Mouse (Mus musculus) intestine, embryonic 15.5 days (tissue): ENCODE measurements around the gene Morc2a. TPM values are rescaled to one million over a fixed set of nuclear protein-coding genes. Genes with fewer than 3 reads are reported as not detected.

Experiments used
- ATAC-seq: fragments of 200-750 bp; cut with Nextera tagmentation; 2 replicates; pipeline ENCODE4 v1.8.0; 2017; ENCODE audit warnings: moderate TSS enrichment, moderate library complexity
- H3K27ac ChIP-seq: fragments of 300-500 bp; sonication (generic); 2 replicates; pipeline ENCODE4 v1.5.1; 2015; ENCODE audit warnings: mild to moderate bottlenecking, inconsistent platforms
- H3K27me3 ChIP-seq: fragments of 300-500 bp; sonication (generic); replicated peaks from 2 replicates; pipeline ENCODE4 v1.6.1; 2015; ENCODE audit warnings: inconsistent platforms
- H3K36me3 ChIP-seq: fragments of 300-500 bp; sonication (generic); 2 replicates; pipeline ENCODE4 v1.6.1; 2015; ENCODE audit warnings: inconsistent platforms
- H3K4me1 ChIP-seq: fragments of 300-500 bp; sonication (generic); replicated peaks from 2 replicates; pipeline ENCODE4 v1.6.1; 2015; ENCODE audit warnings: inconsistent platforms
- H3K4me2 ChIP-seq: fragments of 300-500 bp; sonication (generic); replicated peaks from 2 replicates; pipeline ENCODE4 v1.6.1; 2015; ENCODE audit warnings: mild to moderate bottlenecking, inconsistent platforms
- H3K4me3 ChIP-seq: fragments of 300-500 bp; sonication (generic); replicated peaks from 2 replicates; pipeline ENCODE4 v1.5.1; 2015; ENCODE audit warnings: inconsistent platforms
- H3K9ac ChIP-seq: fragments of 300-500 bp; sonication (generic); 2 replicates; pipeline ENCODE4 v1.6.1; 2015; ENCODE audit warnings: inconsistent platforms
- H3K9me3 ChIP-seq: fragments of 300-500 bp; sonication (generic); 2 replicates; pipeline ENCODE4 v1.6.1; 2016; ENCODE audit warnings: inconsistent platforms
- WGBS: fragments of 180-500 bp; shearing (Covaris S2); methylation state at CpG from one replicate; pipeline ENCODE4 v1.1.7; 2015; 5-methylcytosine and 5-hydroxymethylcytosine counted together
- polyA plus RNA-seq: library from polyadenylated mRNA; unstranded; fragments of >200 nt; fragmentation: Nextera tagmentation; extraction: Ambion mirVana; gene quantifications from 2 replicates; pipeline ENCODE4 v1.2.1, GENCODE M21; 2015

Gene Morc2a
- polyA plus RNA-seq, 1 experiment from 2014 or later, result 20.9 TPM

DNA sequence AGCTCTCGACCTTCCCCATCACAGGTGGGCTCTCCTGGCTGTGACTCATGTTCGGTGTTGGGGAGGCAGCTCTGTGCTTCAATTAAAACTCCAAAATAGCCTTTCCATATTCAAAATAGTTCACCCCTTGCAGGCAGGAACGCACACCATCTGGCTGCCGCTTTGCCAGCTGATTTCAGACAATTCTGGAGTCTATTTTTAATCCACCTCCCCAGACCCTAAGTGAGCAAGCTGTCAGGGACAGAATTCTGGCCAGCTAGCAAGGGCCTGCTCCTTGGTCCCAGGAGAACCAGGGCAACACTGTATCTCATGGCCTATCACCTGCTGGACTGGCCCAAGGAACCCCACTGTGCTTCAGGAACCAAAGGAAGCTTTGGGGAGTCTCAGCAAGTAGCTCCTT is 74.9 kb downstream of the Morc2a start:
- WGBS, result 70% methylated on average over 4 of the region's 4 CpGs
- no peak for ATAC-seq

DNA sequence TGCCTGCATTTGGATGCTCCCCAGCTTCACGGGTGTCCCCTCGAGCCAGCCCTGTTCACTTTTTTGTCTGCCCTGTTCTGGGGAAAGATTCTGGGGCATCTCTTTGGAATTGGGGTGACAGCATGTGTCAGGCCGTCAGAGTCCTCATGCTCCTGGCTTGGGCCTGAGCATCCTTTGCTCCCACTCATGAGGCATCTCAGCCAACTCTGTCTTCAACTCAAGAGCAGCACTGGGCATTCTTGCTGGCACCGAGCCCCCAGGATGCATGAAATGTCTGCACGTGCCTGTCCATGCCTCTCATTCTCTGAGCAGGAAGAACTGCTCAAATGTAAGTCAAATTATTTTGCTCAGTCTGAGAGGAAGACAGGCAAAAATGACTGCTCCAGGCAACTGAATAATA is 75.7 kb downstream of the Morc2a start:
- no peak overlapping the region for H3K27ac ChIP-seq
- ATAC-seq, result no peak
- H3K27me3 ChIP-seq, result no peaks in the 10 kb centered on the region
- 69% methylated on average over 5 of the region's 5 CpGs for WGBS
- no peaks in the 10 kb centered on the region for H3K4me1 ChIP-seq
- H3K9me3 ChIP-seq, result no peaks in the 10 kb centered on the region
- no peak overlapping the region for H3K9ac ChIP-seq
- no peak overlapping the region for H3K4me2 ChIP-seq
- H3K36me3 ChIP-seq, result no peaks in the 10 kb centered on the region
- H3K4me3 ChIP-seq, result no peak overlapping the region

More for the DNA sequence above, 74.9 kb downstream of the Morc2a start:
- H3K9me3 ChIP-seq, result no peaks in the 10 kb centered on the region
- no peak overlapping the region for H3K4me3 ChIP-seq
- no peak overlapping the region for H3K27ac ChIP-seq
- no peaks in the 10 kb centered on the region for H3K36me3 ChIP-seq
- H3K9ac ChIP-seq, result no peak overlapping the region
- no peaks in the 10 kb centered on the region for H3K4me1 ChIP-seq
- no peak overlapping the region for H3K4me2 ChIP-seq
- no peaks in the 10 kb centered on the region for H3K27me3 ChIP-seq

DNA sequence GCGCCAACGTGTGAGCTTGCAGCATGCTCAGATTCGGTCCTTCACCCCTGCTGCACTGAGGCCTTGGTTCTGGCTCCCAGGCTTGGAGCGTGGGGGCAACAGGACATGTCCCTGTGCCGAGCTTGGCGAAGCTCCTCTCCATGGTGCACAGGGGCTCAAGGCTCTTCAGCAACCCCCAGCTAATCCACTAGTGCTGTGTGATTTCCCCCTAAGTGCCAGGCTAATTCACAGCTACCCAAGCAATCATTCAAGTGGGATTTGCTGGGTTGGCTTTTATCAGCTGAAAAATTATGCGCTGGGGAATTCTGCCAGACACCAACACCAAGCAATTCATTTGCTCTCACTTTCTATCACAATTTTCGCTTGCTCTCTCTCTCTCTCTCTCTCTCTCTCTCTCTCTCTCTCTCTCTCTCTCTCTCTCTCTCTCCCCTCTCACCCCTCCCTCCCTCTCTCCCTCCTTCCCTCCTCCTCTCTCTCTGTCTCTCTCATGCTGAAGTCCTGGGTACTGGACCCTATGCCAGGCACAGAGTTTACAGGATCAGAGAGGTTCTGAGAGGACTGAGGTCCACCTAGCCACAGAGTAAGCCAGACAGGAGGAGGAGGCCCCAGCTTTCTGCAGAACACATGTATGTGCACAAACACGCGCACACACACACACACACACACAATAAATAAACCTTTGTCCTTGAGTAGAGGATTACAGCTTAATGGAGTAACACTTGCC is 76.5 kb downstream of the Morc2a start:
- H3K4me2 ChIP-seq, result no peak overlapping the region
- 52% methylated on average over 10 of the region's 10 CpGs for WGBS
- no peak overlapping the region for H3K4me3 ChIP-seq
- no peak overlapping the region for H3K27ac ChIP-seq
- H3K9ac ChIP-seq, result no peak overlapping the region
- no peaks in the 10 kb centered on the region for H3K9me3 ChIP-seq
- no peaks in the 10 kb centered on the region for H3K36me3 ChIP-seq
- H3K4me1 ChIP-seq, result no peaks in the 10 kb centered on the region
- no peak for ATAC-seq
- no peaks in the 10 kb centered on the region for H3K27me3 ChIP-seq

DNA sequence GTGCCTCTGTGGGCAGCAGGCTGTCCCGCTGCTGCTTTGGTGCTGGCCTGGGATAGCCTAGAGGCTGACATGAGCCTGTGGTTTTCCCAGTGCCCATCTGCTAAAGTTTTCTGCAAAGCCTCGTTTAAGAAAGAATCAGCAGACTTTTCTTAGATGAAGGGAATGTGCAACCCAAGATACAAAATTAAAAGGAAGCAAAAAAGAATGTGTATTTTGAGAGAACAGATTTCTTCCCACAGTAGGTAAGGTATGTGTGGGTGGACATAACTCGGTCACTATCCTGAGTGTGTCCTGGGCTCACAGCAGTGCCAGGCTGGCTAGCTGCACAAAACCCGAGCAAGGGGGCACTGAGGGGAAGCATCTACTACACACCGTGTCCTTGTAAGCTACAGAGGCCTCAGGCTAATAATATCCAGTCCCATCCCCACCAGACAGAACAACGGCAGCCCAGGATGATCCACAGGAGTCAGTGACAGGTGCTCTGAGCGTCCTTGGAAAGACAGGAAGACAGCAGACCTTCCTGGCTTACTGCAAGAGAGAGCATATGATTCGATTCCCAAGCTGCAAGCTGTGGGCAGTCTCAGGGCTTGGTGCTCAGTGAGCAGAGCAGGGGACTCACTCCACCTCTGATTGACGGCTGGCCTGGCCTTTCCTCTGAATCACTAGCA is 78.6 kb downstream of the Morc2a start:
- 71% methylated on average over 9 of the region's 9 CpGs for WGBS
- no peak for ATAC-seq

DNA sequence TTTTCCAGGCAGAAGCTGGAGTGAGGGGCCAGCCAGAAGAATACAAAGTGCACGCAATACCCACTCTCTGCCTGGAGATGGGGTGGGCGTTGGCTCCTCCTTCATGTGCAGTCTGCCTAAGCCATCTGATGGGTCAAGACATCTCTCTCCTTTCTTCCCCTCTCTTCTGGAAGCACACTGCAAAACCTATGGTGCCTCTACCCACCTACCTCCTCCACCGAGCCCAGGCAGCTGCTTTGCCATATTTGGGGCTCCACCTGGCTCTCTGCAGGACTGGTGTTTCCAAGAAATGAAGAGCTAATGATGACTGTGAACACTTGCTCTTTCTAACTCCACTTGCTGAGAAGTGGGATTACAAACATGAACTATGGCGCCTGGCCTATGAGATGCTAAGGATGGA is 82.5 kb downstream of the Morc2a start:
- Histone ChIP-seq H3K9ac (no peak overlapping the region), H3K36me3 (no peaks in the 10 kb centered on the region), H3K4me1 (no peaks in the 10 kb centered on the region), H3K27me3 (no peaks in the 10 kb centered on the region), H3K4me3 (no peak overlapping the region), H3K4me2 (no peak overlapping the region), H3K27ac (no peak overlapping the region), H3K9me3 (no peaks in the 10 kb centered on the region)
- 80% methylated on average over 4 of the region's 4 CpGs for WGBS
- ATAC-seq, result no peak

More for the DNA sequence above, 78.6 kb downstream of the Morc2a start:
- Histone ChIP-seq H3K9ac (no peak overlapping the region), H3K27ac (no peak overlapping the region), H3K4me3 (no peak overlapping the region), H3K27me3 (no peaks in the 10 kb centered on the region), H3K9me3 (no peaks in the 10 kb centered on the region), H3K4me1 (no peaks in the 10 kb centered on the region), H3K36me3 (no peaks in the 10 kb centered on the region), H3K4me2 (no peak overlapping the region)

DNA sequence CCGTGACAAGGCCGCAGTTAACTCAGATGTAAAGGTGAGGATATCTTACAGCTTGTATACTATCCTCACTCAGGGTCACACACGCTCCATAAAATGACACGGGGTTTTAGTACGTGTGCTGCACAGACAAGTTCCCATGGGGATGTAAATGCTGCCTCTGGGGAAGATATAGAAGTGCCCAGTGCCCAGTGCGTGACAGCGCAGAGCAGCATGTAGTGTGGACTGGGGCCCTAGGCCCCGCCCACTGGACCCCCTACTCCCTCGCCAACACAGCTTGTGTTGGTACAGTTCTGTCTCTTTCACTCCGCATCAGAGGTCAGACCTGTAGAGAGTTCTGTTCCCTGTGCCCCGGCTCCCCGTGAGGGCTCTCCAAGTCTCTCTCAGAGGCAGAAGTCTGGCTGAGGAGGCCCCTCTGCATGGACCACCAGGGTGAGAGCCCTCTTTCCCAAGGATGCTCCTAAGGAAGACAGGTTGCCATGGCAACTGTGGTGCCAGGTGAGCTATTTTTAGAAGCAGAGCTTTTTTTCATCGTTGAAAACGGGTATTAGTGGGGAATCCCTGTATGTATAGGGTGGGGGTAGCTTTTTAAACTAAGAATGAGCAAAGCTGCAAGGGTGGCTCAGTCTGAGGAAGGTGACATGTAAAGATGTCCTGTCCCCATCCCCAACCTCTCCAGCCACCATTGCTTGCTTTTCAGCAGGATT is 85.1 kb downstream of the Morc2a start:
- Histone ChIP-seq H3K4me1 (no peaks in the 10 kb centered on the region), H3K27ac (no peak overlapping the region), H3K36me3 (no peaks in the 10 kb centered on the region), H3K27me3 (no peaks in the 10 kb centered on the region), H3K9ac (no peak overlapping the region), H3K9me3 (no peaks in the 10 kb centered on the region), H3K4me3 (no peak overlapping the region), H3K4me2 (no peak overlapping the region)
- ATAC-seq, result no peak
- 76% methylated on average over 14 of the region's 14 CpGs for WGBS

DNA sequence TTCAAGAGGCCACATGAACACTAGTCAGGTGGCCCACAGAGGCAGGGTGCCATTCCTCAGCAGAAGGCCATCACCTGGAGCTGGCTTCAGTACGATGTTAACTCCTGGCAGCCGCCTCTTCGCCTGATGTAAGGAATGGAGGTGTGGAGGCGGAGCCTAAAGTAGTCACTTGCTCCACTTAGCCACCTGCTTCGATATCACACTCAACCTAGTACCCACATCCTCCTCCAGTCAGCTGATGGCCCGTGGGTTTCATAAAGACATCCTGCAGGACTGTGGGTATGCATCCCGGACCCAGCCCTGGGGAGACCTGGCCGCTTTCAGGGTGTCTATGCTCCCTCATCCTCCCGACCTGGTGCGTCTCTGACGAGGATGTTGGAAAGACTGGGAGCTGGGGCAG is 86.7 kb downstream of the Morc2a start:
- H3K9ac ChIP-seq, result no peak overlapping the region
- no peaks in the 10 kb centered on the region for H3K36me3 ChIP-seq
- 78% methylated on average over 11 of the region's 11 CpGs for WGBS
- no peak overlapping the region for H3K4me3 ChIP-seq
- no peaks in the 10 kb centered on the region for H3K4me1 ChIP-seq
- H3K27me3 ChIP-seq, result no peaks in the 10 kb centered on the region
- no peak overlapping the region for H3K27ac ChIP-seq
- H3K4me2 ChIP-seq, result no peak overlapping the region
- H3K9me3 ChIP-seq, result no peaks in the 10 kb centered on the region
- ATAC-seq, result no peak

DNA sequence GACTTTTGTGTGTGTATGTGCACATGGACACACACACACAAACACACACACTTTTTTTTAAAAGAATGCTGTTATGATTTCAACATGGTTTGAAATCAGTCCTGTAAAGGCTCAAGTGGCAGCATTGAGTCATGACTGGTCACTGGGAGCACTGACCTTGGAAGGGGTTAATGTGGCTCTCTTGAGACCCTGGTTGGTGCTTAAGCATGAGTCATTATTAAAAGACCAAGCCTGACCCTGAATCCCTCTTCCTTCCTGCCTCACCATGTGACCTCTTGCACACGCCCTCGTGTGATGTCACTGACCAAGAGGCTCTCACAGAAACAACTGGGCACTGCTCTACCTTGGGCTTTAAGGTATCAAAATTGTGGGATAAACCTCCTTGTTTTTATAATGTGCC is 89.8 kb downstream of the Morc2a start:
- Histone ChIP-seq H3K27ac (no peak overlapping the region), H3K9me3 (no peaks in the 10 kb centered on the region), H3K4me3 (no peak overlapping the region), H3K4me1 (no peaks in the 10 kb centered on the region), H3K4me2 (no peak overlapping the region), H3K9ac (no peak overlapping the region), H3K36me3 (no peaks in the 10 kb centered on the region), H3K27me3 (no peaks in the 10 kb centered on the region)
- no peak for ATAC-seq
- WGBS, result 78% methylated on average over 2 of the region's 2 CpGs

Other genes with a start within 250 kb of the Morc2a start
- gene Limk2, start 240.0 kb upstream of the Morc2a start, polyA plus RNA-seq, result 60.1 and 64.0 TPM in 2 replicates
- 31.1 and 31.2 TPM in 2 replicates for gene Rnf185, start 196.8 kb upstream of the Morc2a start, polyA plus RNA-seq
- gene Pla2g3, start 160.9 kb upstream of the Morc2a start, polyA plus RNA-seq, result 0.38 and 0.45 TPM in 2 replicates
- gene Inpp5j, start 144.4 kb upstream of the Morc2a start, polyA plus RNA-seq, result 4.2 and 4.6 TPM in 2 replicates
- gene Selenom, start 134.5 kb upstream of the Morc2a start, polyA plus RNA-seq, result 147 and 154 TPM in 2 replicates
- gene Smtn, start 108.6 kb upstream of the Morc2a start, polyA plus RNA-seq, result 78.3 and 79.6 TPM in 2 replicates
- gene Osbp2, start 214.7 kb downstream of the Morc2a start, polyA plus RNA-seq, result 0.50 and 1.1 TPM in 2 replicates
- 0.27 and 0.29 TPM in 2 replicates for gene 4921536K21Rik, start 245.9 kb downstream of the Morc2a start, polyA plus RNA-seq
- 6.4 and 7.0 TPM in 2 replicates for gene Dusp18, start 246.0 kb downstream of the Morc2a start, polyA plus RNA-seq